Mouse (Mus musculus) ovary, postnatal 14 days (tissue): ENCODE data around the gene Ino80b.
A peak's percentile ranks its signal among the peaks of the same experiment; 100 is the strongest.

Source experiments
- DNase-seq: peaks from one replicate; pipeline ENCODE4 v3.0.0; 2022; ENCODE audit warnings: low spot score

The Ino80b gene

GRCm38 (mm10) chr6:83117165-83117438 lies 8.1 kb downstream of the Ino80b start:
- no peak for DNase-seq

- DNase-seq: no peak
Observed at GRCm38 (mm10) chr6:83116373-83117164, 8.7 kb downstream of the Ino80b start.

GRCm38 (mm10) chr6:83115682-83116372 lies 9.4 kb downstream of the Ino80b start:
- DNase-seq: no peak

GRCm38 (mm10) chr6:83115011-83115671 lies 10.1 kb downstream of the Ino80b start, which contains the start of gene Mogs:
Mogs (plus strand) TSS chr6:83115496.
- peak; percentile 92 for DNase-seq

- DNase-seq: no peak
Observed at GRCm38 (mm10) chr6:83111510-83112136, 13.6 kb downstream of the Ino80b start.

- peak; percentile 80 for DNase-seq
Observed at GRCm38 (mm10) chr6:83108762-83109668, 16.2 kb downstream of the Ino80b start, which contains the start of gene Mrpl53. Mrpl53 (plus strand) TSS chr6:83109040.

- peak; percentile 76 for DNase-seq
Observed at GRCm38 (mm10) chr6:83107566-83108400, 17.4 kb downstream of the Ino80b start.

GRCm38 (mm10) chr6:83104158-83104557 lies 21.1 kb downstream of the Ino80b start:
- DNase-seq: no peak

- no peak for DNase-seq
Observed at GRCm38 (mm10) chr6:83103130-83103650, 22.0 kb downstream of the Ino80b start.

- peak; percentile 53 for DNase-seq
Observed at GRCm38 (mm10) chr6:83101688-83102556, 23.3 kb downstream of the Ino80b start.

GRCm38 (mm10) chr6:83101316-83101687 lies 23.9 kb downstream of the Ino80b start, which contains the start of the genes Ccdc142 and Gm42688:
Ccdc142 (plus strand) TSS chr6:83101601.
Gm42688 (plus strand) TSS chr6:83101617.
- peak; percentile 69 for DNase-seq

GRCm38 (mm10) chr6:83098411-83098810 lies 26.8 kb downstream of the Ino80b start:
- no peak for DNase-seq

- no peak for DNase-seq
Observed at GRCm38 (mm10) chr6:83095968-83096367, 29.3 kb downstream of the Ino80b start.

- no peak for DNase-seq
Observed at GRCm38 (mm10) chr6:83092416-83093127, 32.7 kb downstream of the Ino80b start.

GRCm38 (mm10) chr6:83087926-83088260 lies 37.3 kb downstream of the Ino80b start:
- no peak for DNase-seq

- no peak for DNase-seq
Observed at GRCm38 (mm10) chr6:83087205-83087925, 37.9 kb downstream of the Ino80b start.

GRCm38 (mm10) chr6:83086121-83087035 lies 38.9 kb downstream of the Ino80b start, which contains the start of gene Lbx2:
Lbx2 (plus strand) TSS chr6:83086367.
- DNase-seq: no peak
